Mouse (Mus musculus) B cell, adult 67 days (primary cell): ENCODE data around the gene Hspa1a. TPM values are rescaled to one million over a fixed set of nuclear protein-coding genes. Genes with fewer than 3 reads are reported as not detected.

Experiments used
- total RNA-seq, 2 experiments: library from RNA; stranded (reverse); gene quantifications; 4 replicates each; pipeline ENCODE4 v1.2.4; 2023

Gene Hspa1a
- 10 to 100 TPM in 1 of 2 experiments, 1 to 10 TPM in 1; 3.8 to 37.9 TPM for total RNA-seq

DNA sequence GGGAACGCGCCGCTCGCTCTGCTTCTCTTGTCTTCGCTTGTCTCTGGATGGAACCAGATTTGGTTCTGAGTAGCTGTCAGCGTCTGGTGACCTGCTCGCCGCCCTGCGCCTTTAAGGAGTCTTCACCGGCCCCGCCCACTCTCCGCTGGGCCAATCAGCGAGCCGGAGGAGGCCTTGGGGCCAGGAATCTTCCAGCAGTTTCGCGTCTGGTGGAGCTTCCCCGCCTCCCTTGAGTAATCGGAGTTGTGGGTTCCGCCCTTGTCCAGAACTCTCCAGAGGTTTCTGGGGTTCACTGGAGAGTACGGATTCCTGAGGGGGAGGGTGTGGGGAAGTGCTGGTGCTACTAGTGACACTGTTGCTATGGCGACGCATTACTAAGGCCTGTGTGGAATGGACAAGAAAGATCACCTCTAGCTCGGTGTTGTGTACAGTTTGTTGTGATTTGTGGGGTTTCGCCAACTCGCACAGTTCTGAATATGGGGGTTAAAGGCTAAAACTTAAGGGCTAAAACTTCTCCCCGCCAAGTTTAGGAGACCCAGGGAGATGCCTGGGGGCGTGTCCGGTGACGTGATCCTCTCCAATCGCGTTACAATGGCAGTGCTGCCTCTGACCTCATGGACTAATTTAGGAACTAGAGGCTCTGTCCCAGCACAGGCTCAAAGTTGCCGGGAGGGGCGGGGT is at the start of gene Hspa1a, which contains the start of gene Hspa1l:
Hspa1a (minus strand) TSS at position 88 of the 681 bp plus-strand sequence.
Hspa1l (plus strand) TSS at position 635 of the 681 bp plus-strand sequence.

DNA sequence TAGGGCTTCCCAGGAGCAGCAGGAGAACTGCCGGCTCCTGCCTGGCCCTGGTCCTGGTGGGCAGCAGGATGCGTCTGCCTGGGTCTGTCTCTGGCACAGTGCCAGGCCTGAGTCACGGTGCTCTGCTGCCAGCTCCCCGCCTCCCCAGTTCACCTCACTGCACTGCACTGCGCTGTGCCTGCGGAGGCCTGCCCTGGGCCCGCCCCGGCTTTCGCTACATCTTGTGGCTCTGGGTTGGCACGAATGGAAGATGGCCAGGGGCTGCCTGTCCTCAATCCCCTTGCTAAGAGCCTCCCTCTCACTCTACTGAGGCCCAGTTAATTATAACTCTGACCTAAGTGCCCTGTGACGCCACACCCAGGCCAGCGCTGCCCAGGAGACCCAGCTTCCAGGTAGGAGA is 44.4 kb upstream of the Hspa1a start, which contains the start of gene Vwa7:
Vwa7 (plus strand) TSS at position 204 of the 400 bp plus-strand sequence.

DNA sequence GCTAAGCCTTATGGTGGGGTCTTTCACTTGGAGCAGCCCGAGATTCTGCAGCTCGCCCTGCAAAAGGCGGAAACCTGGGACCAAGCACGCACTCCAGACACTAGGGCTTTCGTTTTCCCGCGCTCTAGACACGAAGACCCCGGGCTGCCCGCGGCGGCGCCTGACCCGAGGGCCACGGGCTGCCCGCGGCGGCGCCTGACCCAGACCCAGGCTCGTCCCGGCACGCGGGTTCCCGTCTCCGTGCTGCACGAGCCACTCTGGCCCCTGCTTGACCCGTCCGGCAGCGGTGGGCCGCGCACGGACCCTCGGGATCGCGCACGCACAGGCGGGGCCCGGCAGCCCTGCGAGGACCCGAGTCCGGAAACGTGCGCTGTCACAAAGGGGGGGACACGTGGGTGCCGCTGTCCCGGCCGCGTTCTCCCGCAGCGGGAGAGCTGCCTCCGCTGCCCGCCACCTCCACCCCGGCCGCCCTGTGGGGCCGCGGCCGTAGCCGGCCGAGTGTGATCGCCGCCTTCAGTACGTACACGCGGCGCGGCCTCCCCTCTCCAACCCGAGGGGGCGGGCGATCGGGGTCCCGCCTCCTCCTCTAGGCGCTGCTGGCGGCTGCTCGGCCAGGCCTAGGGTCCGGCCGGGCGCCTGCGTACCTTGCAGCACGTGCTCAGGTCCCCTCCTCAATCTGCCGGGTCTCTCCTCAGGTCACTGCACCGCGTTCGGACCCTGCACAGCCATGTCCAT is 28.9 kb upstream of the Hspa1a start, which contains the start of gene Vars:
Vars (plus strand) TSS at position 271 of the 735 bp plus-strand sequence.

DNA sequence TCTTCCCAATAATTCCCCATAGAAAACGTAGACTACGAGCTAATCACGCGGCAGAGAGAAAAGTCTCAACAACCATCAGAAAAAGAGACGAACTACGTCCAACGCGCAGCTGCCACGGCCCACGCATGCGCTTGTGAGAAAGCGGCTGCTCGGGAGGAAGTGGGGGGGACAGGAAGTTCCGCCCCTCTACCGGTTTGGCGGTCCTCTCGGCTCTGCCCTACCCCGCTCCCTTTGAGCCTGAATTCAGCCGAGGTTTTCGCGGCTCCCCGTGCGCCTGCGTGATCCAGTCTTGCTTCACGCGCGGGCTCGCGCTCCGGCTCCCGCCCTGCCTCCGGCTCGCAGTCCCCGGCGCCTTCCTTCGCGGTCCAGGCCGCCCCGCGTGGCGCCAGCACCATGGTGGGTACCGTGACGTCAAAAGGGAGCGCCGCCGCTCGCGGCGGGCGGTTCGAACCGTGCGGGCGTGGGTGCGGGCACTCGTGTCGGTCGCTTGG is 9.8 kb upstream of the Hspa1a start, which contains the start of gene Lsm2:
Lsm2 (plus strand) TSS at position 173 of the 491 bp plus-strand sequence.

DNA sequence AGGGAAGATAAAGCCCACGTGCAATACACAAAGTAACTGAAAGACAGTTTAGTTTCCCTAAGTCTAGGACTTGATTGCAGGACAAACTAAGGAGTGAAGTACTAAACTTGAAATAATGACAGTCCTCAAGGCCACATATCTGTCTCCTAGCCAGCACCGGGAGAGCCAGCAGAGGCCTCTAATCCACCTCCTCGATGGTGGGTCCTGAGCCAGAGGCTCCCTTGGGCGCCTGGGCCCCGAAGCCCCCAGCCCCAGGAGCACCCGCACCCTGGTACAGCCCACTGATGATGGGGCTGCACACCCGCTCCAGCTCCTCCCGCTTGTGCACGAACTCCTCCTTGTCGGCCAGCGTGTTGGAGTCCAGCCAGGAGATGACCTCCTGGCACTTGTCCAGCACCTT is 2.1 kb downstream of the Hspa1a start, which contains the start of gene Gm20481:
Gm20481 (plus strand) TSS at position 91 of the 400 bp plus-strand sequence.

DNA sequence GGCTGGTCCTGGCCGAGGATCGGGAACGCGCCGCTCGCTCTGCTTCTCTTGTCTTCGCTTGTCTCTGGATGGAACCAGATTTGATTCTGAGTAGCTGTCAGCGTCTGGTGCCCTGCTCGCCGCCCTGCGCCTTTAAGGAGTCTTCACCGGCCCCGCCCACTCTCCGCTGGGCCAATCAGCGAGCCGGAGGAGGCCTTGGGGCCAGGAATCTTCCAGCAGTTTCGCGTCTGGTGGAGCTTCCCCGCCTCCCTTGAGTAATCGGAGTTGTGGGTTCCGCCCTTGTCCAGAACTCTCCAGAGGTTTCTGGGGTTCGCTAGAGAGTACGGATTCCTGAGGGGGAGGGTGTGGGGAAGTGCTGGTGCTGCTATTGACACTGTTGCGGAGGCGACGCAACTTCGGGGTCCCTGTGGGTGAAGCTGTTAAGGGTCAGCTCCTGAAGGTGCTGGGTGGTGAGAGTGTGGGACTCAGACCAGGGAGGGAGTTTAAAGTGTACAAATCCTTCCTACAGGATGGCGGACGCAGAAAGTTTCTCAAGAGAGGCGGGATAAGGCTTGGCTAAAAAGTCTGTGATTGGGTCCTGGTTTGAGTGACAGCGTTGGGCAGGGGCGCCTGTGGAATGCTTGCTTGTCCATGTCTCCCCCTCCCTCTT is 12.7 kb downstream of the Hspa1a start, which contains the start of gene Hspa1b:
Hspa1b (minus strand) TSS at position 109 of the 649 bp plus-strand sequence.

GRCm38 (mm10) chr17:34931061-34931734 is 40.8 kb downstream of the Hspa1a start, which contains the start of gene Neu1:
TSS of gene Neu1 (plus strand) at chr17:34931253.

Other genes with a start within 250 kb of the Hspa1a start
- gene C4b, start 228.3 kb downstream of the Hspa1a start, total RNA-seq = 1 to 10 TPM in 1 of 2 experiments, under 1 TPM in 1; 0.47 to 1.2 TPM
- gene Cyp21a1, start 167.6 kb downstream of the Hspa1a start, total RNA-seq = not detected
- 10 to 100 TPM; 57.8 to 67.8 TPM for gene Stk19, start 135.2 kb downstream of the Hspa1a start, total RNA-seq
- gene Dxo, start 135.1 kb downstream of the Hspa1a start, total RNA-seq = 10 to 100 TPM; 87.2 to 90.1 TPM
- gene Skiv2l, start 121.9 kb downstream of the Hspa1a start, total RNA-seq = 100 to 1,000 TPM; 106 to 113 TPM
- gene Nelfe, start 121.8 kb downstream of the Hspa1a start, total RNA-seq = 10 to 100 TPM; 32.7 to 37.8 TPM
- under 1 TPM in 1 of 2 experiments, not detected in 1; 0.41 TPM for gene Cfb, start 109.6 kb downstream of the Hspa1a start, total RNA-seq
- 10 to 100 TPM in 1 of 2 experiments, 1 to 10 TPM in 1; 9.4 to 13.1 TPM for gene Zbtb12, start 92.7 kb downstream of the Hspa1a start, total RNA-seq
- not detected for gene Gm20547, start 90.1 kb downstream of the Hspa1a start, total RNA-seq
- 1 to 10 TPM; 2.4 to 2.6 TPM for gene C2, start 73.9 kb downstream of the Hspa1a start, total RNA-seq
- gene Ehmt2, start 73.7 kb downstream of the Hspa1a start, total RNA-seq = 100 to 1,000 TPM; 169 to 178 TPM
- gene Slc44a4, start 57.7 kb downstream of the Hspa1a start, total RNA-seq = not detected
- 10 to 100 TPM; 64.3 to 86.9 TPM for gene Neu1, start 40.9 kb downstream of the Hspa1a start, total RNA-seq
- 100 to 1,000 TPM in 1 of 2 experiments, 1 to 10 TPM in 1; 9.1 to 108 TPM for gene Hspa1b, start 12.9 kb downstream of the Hspa1a start, total RNA-seq
- gene Gm20481, start 2.2 kb downstream of the Hspa1a start, total RNA-seq = not detected
- not detected for gene Hspa1l, start 547 bp upstream of the Hspa1a start, total RNA-seq
- gene Lsm2, start 9.7 kb upstream of the Hspa1a start, total RNA-seq = 10 to 100 TPM; 32.1 to 32.7 TPM
- 100 to 1,000 TPM; 290 to 310 TPM for gene Vars, start 28.8 kb upstream of the Hspa1a start, total RNA-seq
- under 1 TPM; 0.50 to 0.75 TPM for gene Vwa7, start 44.4 kb upstream of the Hspa1a start, total RNA-seq
- 1 to 10 TPM; 4.8 to 5.7 TPM for gene Sapcd1, start 55.9 kb upstream of the Hspa1a start, total RNA-seq
- gene Msh5, start 74.6 kb upstream of the Hspa1a start, total RNA-seq = 10 to 100 TPM in 1 of 2 experiments, 1 to 10 TPM in 1; 9.7 to 13.8 TPM
- 100 to 1,000 TPM; 210 to 218 TPM for gene Clic1, start 77.8 kb upstream of the Hspa1a start, total RNA-seq
- 1 to 10 TPM; 3.4 to 5.2 TPM for gene Ddah2, start 86.9 kb upstream of the Hspa1a start, total RNA-seq
- not detected for gene Ly6g6c, start 93.2 kb upstream of the Hspa1a start, total RNA-seq
- not detected for gene Mpig6b, start 94.0 kb upstream of the Hspa1a start, total RNA-seq
- gene Ly6g6e, start 104.7 kb upstream of the Hspa1a start, total RNA-seq = not detected
- gene Ly6g6d, start 105.9 kb upstream of the Hspa1a start, total RNA-seq = not detected
- gene Ly6g6f, start 113.5 kb upstream of the Hspa1a start, total RNA-seq = not detected
- gene Abhd16a, start 117.1 kb upstream of the Hspa1a start, total RNA-seq = 10 to 100 TPM; 71.6 to 74.8 TPM
- gene Ly6g5c, start 136.1 kb upstream of the Hspa1a start, total RNA-seq = not detected
- gene Ly6g5b, start 143.3 kb upstream of the Hspa1a start, total RNA-seq = 1 to 10 TPM; 1.5 to 1.7 TPM
- gene Gpank1, start 149.3 kb upstream of the Hspa1a start, total RNA-seq = 10 to 100 TPM; 31.1 to 34.0 TPM
- gene Csnk2b, start 149.9 kb upstream of the Hspa1a start, total RNA-seq = 100 to 1,000 TPM; 126 to 147 TPM
- gene D17H6S53E, start 154.2 kb upstream of the Hspa1a start, total RNA-seq = 10 to 100 TPM; 16.6 to 25.1 TPM
- gene Apom, start 159.9 kb upstream of the Hspa1a start, total RNA-seq = under 1 TPM; 0.56 to 0.93 TPM
- gene Bag6, start 163.0 kb upstream of the Hspa1a start, total RNA-seq = 100 to 1,000 TPM; 412 to 463 TPM
- gene Prrc2a, start 192.7 kb upstream of the Hspa1a start, total RNA-seq = 100 to 1,000 TPM; 364 to 379 TPM
- gene Aif1, start 203.9 kb upstream of the Hspa1a start, total RNA-seq = 1 to 10 TPM; 1.7 to 5.1 TPM
- 10 to 100 TPM; 32.6 to 54.4 TPM for gene Lst1, start 216.3 kb upstream of the Hspa1a start, total RNA-seq
- gene Ltb, start 222.3 kb upstream of the Hspa1a start, total RNA-seq = 100 to 1,000 TPM; 669 to 686 TPM
- gene Tnf, start 229.9 kb upstream of the Hspa1a start, total RNA-seq = 10 to 100 TPM in 1 of 2 experiments, 1 to 10 TPM in 1; 9.6 to 14.5 TPM
- gene Lta, start 233.2 kb upstream of the Hspa1a start, total RNA-seq = 10 to 100 TPM; 45.0 to 61.0 TPM
- gene Gm16181, start 248.7 kb upstream of the Hspa1a start, total RNA-seq = not detected